Mouse (Mus musculus) spleen, adult 2 months (tissue): ENCODE measurements around the gene Dnajb8.

Experiments used
- CTCF ChIP-seq: fragments of 200-500 bp; IDR thresholded peaks from 2 replicates; pipeline ENCODE4 v1.5.1; 2011; ENCODE audit warnings: mild to moderate bottlenecking, inconsistent platforms; ENCODE audit not compliant: insufficient read depth, insufficient read length, insufficient replicate concordance; ENCODE audit errors: extremely low read depth
- POLR2A ChIP-seq: fragments of 200-500 bp; IDR thresholded peaks from 2 replicates; pipeline ENCODE4 v1.6.1; 2011; ENCODE audit warnings: low read depth, low read length, inconsistent platforms

GRCm38 (mm10) chr6:88204531-88205385 is 17.3 kb upstream of the Dnajb8 start:
- TF ChIP-seq CTCF: no peak
- TF ChIP-seq POLR2A: no peak
